Mouse (Mus musculus) left cerebral cortex, adult 9 months (tissue): ENCODE results near the gene Depdc7.

Source experiments
- DNase-seq, 2 experiments: peaks; one replicate each; pipeline ENCODE4 v3.0.0; 2022; ENCODE audit warnings: low spot score in 2 of 2

Gene Depdc7

GRCm38 (mm10) chr2:104716279-104716678 lies 26.4 kb downstream of the Depdc7 start, which contains the start of gene Pin1rt1:
Pin1rt1 (minus strand) TSS chr2:104716379.
- no peak for DNase-seq

- DNase-seq, result no peak
Measured at GRCm38 (mm10) chr2:104714254-104714691, 28.4 kb downstream of the Depdc7 start.

GRCm38 (mm10) chr2:104712486-104712809 lies 30.2 kb downstream of the Depdc7 start:
- no peak for DNase-seq

DNA sequence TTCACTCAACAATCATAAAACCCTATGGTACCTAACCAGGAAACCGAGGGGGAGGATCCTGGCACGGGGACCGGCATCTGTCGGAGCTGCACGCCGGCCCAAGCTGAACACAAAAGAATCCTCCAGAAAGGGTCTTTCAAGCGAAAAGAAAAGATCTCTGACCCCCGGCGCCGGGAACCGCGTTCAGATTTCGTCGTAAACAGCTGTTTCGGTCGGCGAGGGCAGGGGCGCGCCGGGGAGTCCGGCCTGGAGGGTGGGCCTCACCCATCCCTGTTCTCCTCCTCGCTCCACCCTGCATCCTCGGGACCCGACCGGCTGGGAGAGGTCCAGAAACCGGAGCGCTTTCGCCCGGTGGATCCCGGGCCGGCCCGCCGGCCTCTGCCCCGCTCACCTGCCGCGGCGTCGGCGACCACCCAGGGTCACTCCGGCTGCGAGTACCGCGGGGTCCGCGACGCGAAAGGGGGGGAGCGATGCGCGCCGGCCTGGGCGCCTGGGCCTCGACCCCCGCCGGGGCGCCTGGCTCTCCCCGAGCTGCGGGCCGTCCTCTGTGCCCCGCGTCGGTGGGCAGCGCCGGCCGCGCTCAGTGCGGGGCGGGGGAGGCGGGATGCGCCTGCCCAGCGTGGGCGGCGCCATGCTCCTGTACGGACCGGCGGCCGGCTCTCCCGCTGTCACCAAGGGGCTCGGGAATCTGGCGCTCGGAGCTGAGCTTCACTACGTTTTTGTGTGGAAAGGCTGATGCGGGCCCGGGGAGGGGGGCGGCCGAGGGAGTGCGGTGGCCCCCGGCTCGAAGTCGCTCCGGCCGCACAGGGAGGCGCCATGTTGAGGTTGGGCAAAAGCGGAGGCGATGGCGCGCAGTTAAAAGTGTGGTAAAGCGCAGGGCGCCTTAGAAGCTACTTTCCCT lies 30.8 kb downstream of the Depdc7 start, which contains the start of gene Tcp11l1:
Tcp11l1 (minus strand) TSS at position 585 of the 901 bp plus-strand sequence.
- peak; percentile 25 to 77 for DNase-seq

- no peak for DNase-seq
Measured at GRCm38 (mm10) chr2:104710670-104711370, 31.9 kb downstream of the Depdc7 start.

GRCm38 (mm10) chr2:104709786-104710337 lies 32.8 kb downstream of the Depdc7 start:
- no peak for DNase-seq

GRCm38 (mm10) chr2:104704355-104704754 lies 38.3 kb downstream of the Depdc7 start:
- DNase-seq, result no peak

GRCm38 (mm10) chr2:104703158-104703557 lies 39.5 kb downstream of the Depdc7 start:
- DNase-seq, result no peak

GRCm38 (mm10) chr2:104699659-104700058 lies 43.0 kb downstream of the Depdc7 start:
- no peak for DNase-seq

- DNase-seq, result no peak
Measured at GRCm38 (mm10) chr2:104692551-104692950, 50.1 kb downstream of the Depdc7 start.

DNA sequence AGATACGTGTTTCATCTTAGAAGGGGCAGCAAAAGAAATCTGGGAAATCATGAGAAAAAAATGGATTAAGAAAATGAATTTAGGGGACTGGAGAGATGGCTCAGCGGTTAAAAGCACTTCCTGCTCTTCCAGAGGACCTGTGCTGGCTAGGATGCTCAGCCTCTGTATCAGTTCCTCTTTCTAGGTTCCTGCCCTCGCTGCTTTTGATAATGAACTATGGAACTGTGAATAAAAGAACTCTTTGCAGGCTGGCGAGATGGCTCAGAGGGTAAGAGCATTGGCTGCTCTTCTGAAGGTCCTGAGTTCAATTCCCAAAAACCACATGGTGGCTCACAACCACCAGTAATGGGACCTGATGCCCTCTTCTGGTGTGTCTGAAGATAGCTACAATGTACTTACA lies 52.0 kb downstream of the Depdc7 start:
- no peak for DNase-seq

- DNase-seq, result no peak
Measured at GRCm38 (mm10) chr2:104688724-104689123, 54.0 kb downstream of the Depdc7 start.

DNA sequence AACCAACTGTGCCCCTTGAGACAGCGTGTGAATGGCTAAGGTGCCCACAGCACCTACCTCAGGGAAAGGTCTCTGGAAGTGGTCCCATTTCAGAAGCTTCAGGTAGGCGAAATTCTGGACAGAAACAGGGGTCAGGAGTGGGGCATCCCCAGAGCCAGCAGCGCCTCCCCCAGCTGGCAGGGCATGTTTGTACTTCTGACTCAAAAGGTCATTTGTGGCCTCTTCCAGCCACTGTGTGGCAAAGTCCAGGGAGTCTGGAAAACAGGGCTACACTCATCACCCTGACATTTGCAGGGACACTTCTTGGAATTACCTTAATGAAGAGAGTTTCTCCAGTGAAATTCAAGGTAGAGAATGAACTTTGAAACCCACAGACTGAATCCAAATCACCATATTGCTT lies 54.4 kb downstream of the Depdc7 start:
- no peak for DNase-seq

- no peak for DNase-seq
Measured at GRCm38 (mm10) chr2:104687261-104687660, 55.4 kb downstream of the Depdc7 start.

DNA sequence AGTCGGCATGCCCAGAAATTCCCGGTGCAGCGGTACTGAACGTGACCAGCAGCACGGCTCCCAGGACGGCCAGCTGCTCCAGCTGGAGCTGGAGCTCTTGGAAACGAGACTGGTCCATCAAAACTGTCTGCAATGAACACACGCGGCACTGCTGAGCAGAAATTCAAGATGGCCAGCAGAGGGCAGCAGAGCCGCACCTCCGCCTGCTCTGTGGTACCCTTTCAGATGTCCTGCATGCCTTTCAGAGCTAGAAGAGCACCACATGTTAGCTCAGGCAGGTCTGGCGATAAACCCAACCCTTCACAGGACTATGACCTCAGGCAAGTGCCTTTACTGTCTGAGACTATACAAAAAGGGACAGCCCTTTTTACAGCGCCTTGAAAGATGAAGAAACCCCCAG lies 57.3 kb downstream of the Depdc7 start:
- peak; percentile 36 to 73 for DNase-seq

GRCm38 (mm10) chr2:104684771-104685170 lies 57.9 kb downstream of the Depdc7 start:
- DNase-seq, result no peak

DNA sequence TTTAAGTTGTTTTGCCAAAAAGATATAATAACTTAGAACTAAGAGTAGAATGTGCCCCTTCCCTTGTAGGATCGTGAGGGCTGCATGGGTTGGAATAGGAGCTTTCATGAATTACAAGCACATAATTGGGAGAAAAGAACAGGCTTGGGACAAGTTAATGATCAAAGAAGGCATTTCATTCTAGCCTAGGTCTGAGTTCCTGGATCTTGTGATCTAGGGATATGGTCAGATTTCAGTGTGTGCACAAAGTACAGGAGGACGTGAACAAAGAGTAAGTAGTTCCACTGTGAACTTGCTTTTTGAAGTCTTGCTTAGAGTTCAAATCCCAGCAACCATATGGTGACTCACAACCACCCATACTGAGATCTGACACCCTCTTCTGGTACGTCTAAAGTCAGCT lies 65.4 kb downstream of the Depdc7 start:
- DNase-seq, result no peak
